In genomic region chr15:12367306-12368080, GRCm38 (mm10) we compare ENCODE assay signal across 7 mouse cellular contexts. TPM values are rescaled to one million over a fixed set of nuclear protein-coding genes. Genes with fewer than 3 reads are reported as not detected.
DNase-seq lines count a peak whose midpoint lies in the region; ATAC-seq and TF ChIP-seq lines count a peak whose summit lies in the region.

No protein-coding gene starts in this region.

- intact Hi-C loops in heart, postnatal 25 days (cut with DNase I): no loop called here

- H3K9ac ChIP-seq in lung, embryonic 14.5 days: no peak overlapping the region

- no peak overlapping the region for H3K4me2 ChIP-seq in lung, embryonic 14.5 days

- H3K4me3 ChIP-seq in lung, embryonic 14.5 days (ENCODE audit: low read depth, low read length): no peak overlapping the region

- 39% methylated on average over 13 of the region's 13 CpGs for WGBS in lung, embryonic 14.5 days

- no peak overlapping the region for H3K27ac ChIP-seq in lung, embryonic 14.5 days (ENCODE audit: low read depth)

- no peak for TF ChIP-seq CTCF in lung, embryonic 14.5 days (IDR thresholded peaks at IDR 0.05; ENCODE audit: low read depth)

- peak; percentile 39 for DNase-seq in 416B (ENCODE audit: low read depth)
- DNase-seq in adrenal gland, postnatal 36 days: peak; percentile 24 to 50
- peak; percentile 69 for DNase-seq in heart, postnatal 25 days (ENCODE audit: low spot score)
- DNase-seq in lung, embryonic 14.5 days: no peak
- no peak for DNase-seq in thymus, postnatal 36 days
- no peak for DNase-seq in B cell, adult 2 months
- no peak for DNase-seq in gastrocnemius, adult 18-20 months (ENCODE audit: low spot score)

- peak; percentile 37; the same call in 1 of the 2 replicates for ATAC-seq in lung, embryonic 14.5 days (ENCODE audit: insufficient read depth)

- no peaks in the 10 kb centered on the region for H3K4me1 ChIP-seq in lung, embryonic 14.5 days (ENCODE audit: insufficient read depth)

- no peaks in the 10 kb centered on the region for H3K36me3 ChIP-seq in lung, embryonic 14.5 days (ENCODE audit: insufficient read depth)

- no peaks in the 10 kb centered on the region for H3K9me3 ChIP-seq in lung, embryonic 14.5 days (ENCODE audit: low read depth, low read length)

- H3K27me3 ChIP-seq in lung, embryonic 14.5 days (ENCODE audit: insufficient read depth, low read length): no peaks in the 10 kb centered on the region

RNA-seq across cellular contexts. Expression of gene 1810049J17Rik, which starts 45.8 kb away (rescaled TPM):
- 1 to 10 TPM in 1 of 2 experiments, under 1 TPM in 1; 0.92 to 1.3 TPM for total RNA-seq in adrenal gland, postnatal 36 days (2021)
- total RNA-seq in heart, postnatal 25 days (2021): 1 to 10 TPM in 1 of 2 experiments, not detected in 1; 1.1 TPM
- 1.3 and 2.0 TPM in 2 replicates for polyA plus RNA-seq in lung, embryonic 14.5 days (2014; fragmentation: Nextera tagmentation; extraction: Ambion mirVana)
- under 1 TPM; 0.76 to 0.78 TPM for total RNA-seq in gastrocnemius, adult 18-20 months (2021)

RNA-seq across cellular contexts. Expression of gene Golph3, which starts 46.2 kb away (rescaled TPM):
- 100 to 1,000 TPM; 138 to 153 TPM for total RNA-seq in adrenal gland, postnatal 36 days (2021)
- 10 to 100 TPM; 81.6 to 89.8 TPM for total RNA-seq in heart, postnatal 25 days (2021)
- polyA plus RNA-seq in lung, embryonic 14.5 days (2014; fragmentation: Nextera tagmentation; extraction: Ambion mirVana): 91.2 and 96.3 TPM in 2 replicates
- total RNA-seq in gastrocnemius, adult 18-20 months (2021): 10 to 100 TPM; 70.2 to 77.9 TPM

Comparison
In these comparisons a context has a peak if more than half of its experiments do, and no peak if none do; other contexts are left out.
1. DNase-seq: peak in 416B (single experiment), adrenal gland, postnatal 36 days (2 of 2) and heart, postnatal 25 days (single experiment); none in lung, embryonic 14.5 days (single experiment), thymus, postnatal 36 days (0 of 2), B cell, adult 2 months (0 of 2) and gastrocnemius, adult 18-20 months (single experiment).